In the genomic region with DNA sequence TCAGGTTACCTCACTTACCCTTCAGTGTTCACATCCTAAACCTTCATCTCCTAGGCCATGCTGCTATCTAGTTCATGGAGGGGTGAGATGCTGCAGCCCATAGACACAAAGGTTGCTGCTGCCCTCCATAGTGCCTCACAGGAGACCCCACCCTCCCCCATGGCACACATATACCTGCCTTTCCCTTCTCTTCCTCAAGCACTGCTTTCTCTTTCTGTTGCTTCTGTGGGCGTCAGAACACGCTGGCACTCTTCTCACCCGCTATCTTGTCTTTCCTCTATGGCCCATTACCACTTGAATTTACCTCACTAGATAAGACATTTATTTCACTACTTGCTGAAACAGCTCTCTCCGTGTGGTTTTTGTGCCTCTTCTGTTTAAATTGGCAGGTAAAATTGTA, we compare ENCODE assay signal across 18 mouse cellular contexts.
DNase-seq lines count a peak whose midpoint lies in the region; ATAC-seq and TF ChIP-seq lines count a peak whose summit lies in the region.
"Had no signal": no experiment of that assay in that cellular context is flagged by ENCODE, and none has a peak within 500 bp of the region (broad histone marks: within the 10 kb centered on the region; RNA-seq: fewer than 3 reads in every experiment).

No protein-coding gene starts in this region.

- H3K9me3 ChIP-seq in embryonic facial prominence, embryonic 13.5 days: no peaks in the 10 kb centered on the region
- no peaks in the 10 kb centered on the region for H3K9me3 ChIP-seq in embryonic facial prominence, embryonic 10.5 days
- no peaks in the 10 kb centered on the region for H3K9me3 ChIP-seq in kidney, embryonic 15.5 days (replicated peaks)
- no peaks in the 10 kb centered on the region for H3K9me3 ChIP-seq in neural tube, embryonic 13.5 days
- H3K9me3 ChIP-seq in forebrain, postnatal 0 days (ENCODE audit: low read length): no peaks in the 10 kb centered on the region
- H3K9me3 ChIP-seq: heart, embryonic 13.5 days; midbrain, embryonic 10.5 days had no signal

- no peak overlapping the region for H3K9ac ChIP-seq in embryonic facial prominence, embryonic 13.5 days
- H3K9ac ChIP-seq in kidney, embryonic 15.5 days: no peak overlapping the region
- no peak overlapping the region for H3K9ac ChIP-seq in neural tube, embryonic 13.5 days
- no peak overlapping the region for H3K9ac ChIP-seq in forebrain, postnatal 0 days
- H3K9ac ChIP-seq: heart, embryonic 13.5 days had no signal

- no peaks in the 10 kb centered on the region for H3K27me3 ChIP-seq in embryonic facial prominence, embryonic 13.5 days
- no peaks in the 10 kb centered on the region for H3K27me3 ChIP-seq in embryonic facial prominence, embryonic 10.5 days (replicated peaks; ENCODE audit: low read depth, poor library complexity, severe bottlenecking)
- no peaks in the 10 kb centered on the region for H3K27me3 ChIP-seq in kidney, embryonic 15.5 days
- no peaks in the 10 kb centered on the region for H3K27me3 ChIP-seq in neural tube, embryonic 13.5 days
- no peaks in the 10 kb centered on the region for H3K27me3 ChIP-seq in forebrain, postnatal 0 days (ENCODE audit: insufficient read depth, low read length)

- peaks cover 54% of the 10 kb centered on the region for H3K4me1 ChIP-seq in embryonic facial prominence, embryonic 13.5 days
- peaks cover 45% of the 10 kb centered on the region for H3K4me1 ChIP-seq in embryonic facial prominence, embryonic 10.5 days
- H3K4me1 ChIP-seq in kidney, embryonic 15.5 days: peaks cover 43% of the 10 kb centered on the region
- peaks cover 51% of the 10 kb centered on the region for H3K4me1 ChIP-seq in neural tube, embryonic 13.5 days (replicated peaks)
- peaks cover 26% of the 10 kb centered on the region for H3K4me1 ChIP-seq in forebrain, postnatal 0 days (ENCODE audit: insufficient read depth)

- no peak for DNase-seq in embryonic facial prominence, embryonic 10.5 days (ENCODE audit: low spot score)
- no peak for DNase-seq in kidney, postnatal 36 days
- DNase-seq in neural tube, embryonic 10.5 days (ENCODE audit: extremely low spot score, low spot score): no peak
- no peak for DNase-seq in right cerebral cortex, postnatal 14 days
- no peak for DNase-seq in forebrain, postnatal 0 days
- DNase-seq: cerebellum, adult 18-20 months; gastrocnemius, postnatal 36 days; heart, postnatal 36 days; kidney, adult 11 months; kidney, postnatal 25 days; lung, postnatal 10 days; retina, postnatal 1 day; thymus, adult 2 months had no signal

- WGBS in embryonic facial prominence, embryonic 13.5 days: 87% methylated on average over 4 of the region's 4 CpGs
- WGBS in embryonic facial prominence, embryonic 10.5 days: 94% methylated on average over 4 of the region's 4 CpGs
- WGBS in kidney, embryonic 15.5 days: 77% methylated on average over 4 of the region's 4 CpGs
- 80% methylated on average over 4 of the region's 4 CpGs for WGBS in neural tube, embryonic 13.5 days
- WGBS in forebrain, postnatal 0 days: 82% methylated on average over 4 of the region's 4 CpGs

- no peak for TF ChIP-seq CTCF in forebrain, postnatal 0 days (IDR thresholded peaks at IDR 0.05; ENCODE audit: low read depth)

- H3K36me3 ChIP-seq in embryonic facial prominence, embryonic 13.5 days: 0 out of 2 replicates have a peak, but pooled peaks cover 6% of the 10 kb centered on the region
- H3K36me3 ChIP-seq in embryonic facial prominence, embryonic 10.5 days (replicated peaks): peaks cover 13% of the 10 kb centered on the region
- H3K36me3 ChIP-seq in kidney, embryonic 15.5 days: peaks cover 4% of the 10 kb centered on the region; the same call in 1 of the 2 replicates
- no peaks in the 10 kb centered on the region for H3K36me3 ChIP-seq in neural tube, embryonic 13.5 days
- H3K36me3 ChIP-seq in forebrain, postnatal 0 days (ENCODE audit: insufficient read depth): no peaks in the 10 kb centered on the region
- H3K36me3 ChIP-seq: heart, embryonic 13.5 days had no signal

- no peak overlapping the region for H3K4me2 ChIP-seq in embryonic facial prominence, embryonic 13.5 days
- H3K4me2 ChIP-seq in kidney, embryonic 15.5 days: no peak overlapping the region
- H3K4me2 ChIP-seq in neural tube, embryonic 13.5 days: no peak overlapping the region
- H3K4me2 ChIP-seq in forebrain, postnatal 0 days (ENCODE audit: low read depth): no peak overlapping the region
- H3K4me2 ChIP-seq: heart, embryonic 13.5 days had no signal

- H3K27ac ChIP-seq in embryonic facial prominence, embryonic 13.5 days: peak overlapping the region; percentile 51; the same call in 1 of the 2 replicates
- no peak overlapping the region for H3K27ac ChIP-seq in embryonic facial prominence, embryonic 10.5 days (replicated peaks)
- H3K27ac ChIP-seq in kidney, embryonic 15.5 days: peak overlapping the region; percentile 63; the same call in 1 of the 2 replicates
- peak overlapping the region; percentile 0; the same call in 1 of the 2 replicates for H3K27ac ChIP-seq in neural tube, embryonic 13.5 days (replicated peaks)
- no peak overlapping the region for H3K27ac ChIP-seq in forebrain, postnatal 0 days (ENCODE audit: low read depth, low read length)
- H3K27ac ChIP-seq: heart, embryonic 13.5 days had no signal

- no peak overlapping the region for H3K4me3 ChIP-seq in embryonic facial prominence, embryonic 13.5 days
- no peak overlapping the region for H3K4me3 ChIP-seq in embryonic facial prominence, embryonic 10.5 days
- H3K4me3 ChIP-seq in kidney, embryonic 15.5 days (replicated peaks): no peak overlapping the region
- no peak overlapping the region for H3K4me3 ChIP-seq in neural tube, embryonic 13.5 days
- H3K4me3 ChIP-seq in forebrain, postnatal 0 days (ENCODE audit: low read depth, low read length): no peak overlapping the region
- H3K4me3 ChIP-seq: heart, embryonic 13.5 days; midbrain, embryonic 10.5 days had no signal

- ATAC-seq in embryonic facial prominence, embryonic 13.5 days (ENCODE audit: insufficient number of reproducible peaks, insufficient read depth, low FRiP score, low TSS enrichment, low read depth): no peak
- no peak for ATAC-seq in kidney, embryonic 15.5 days (replicated peaks; ENCODE audit: low FRiP score)
- ATAC-seq in neural tube, embryonic 13.5 days (ENCODE audit: low read depth): no peak
- no peak for ATAC-seq in forebrain, postnatal 0 days

Comparison
In these comparisons a context has a peak if more than half of its experiments do, and no peak if none do; other contexts are left out.
1. H3K27ac ChIP-seq: peak in embryonic facial prominence, embryonic 13.5 days (single experiment), kidney, embryonic 15.5 days (single experiment) and neural tube, embryonic 13.5 days (single experiment); none in embryonic facial prominence, embryonic 10.5 days (single experiment) and forebrain, postnatal 0 days (single experiment).